Mouse (Mus musculus): ENCODE measurements around the gene AW822073. TPM values are rescaled to one million over a fixed set of nuclear protein-coding genes. Genes with fewer than 3 reads are reported as not detected.

The AW822073 gene
- polyA plus RNA-seq, 1 experiment from 2014 or later, result not detected

DNA sequence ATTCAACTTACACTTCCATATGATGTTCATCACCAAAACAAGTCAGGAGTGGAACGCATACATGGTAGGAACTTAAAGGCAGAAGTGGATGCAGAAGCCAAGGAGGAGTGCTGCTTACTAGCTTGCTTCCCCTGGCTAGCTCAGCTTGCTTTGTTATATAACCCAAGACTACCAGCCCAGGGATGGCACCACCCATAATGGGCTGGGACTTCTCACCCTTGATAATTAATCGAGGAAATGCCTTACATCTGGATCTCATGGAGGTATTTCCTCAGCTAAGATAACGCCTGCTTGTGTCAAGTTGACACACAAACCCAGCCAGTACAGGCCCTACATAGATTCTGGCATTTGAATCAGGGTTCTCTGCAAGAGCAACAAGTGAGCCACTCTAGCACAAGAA lies 7.4 kb downstream of the AW822073 start:
- Histone ChIP-seq H3K36me3 (no peaks in the 10 kb centered on the region), H3K27me3 (no peaks in the 10 kb centered on the region), H3K27ac (no peak overlapping the region), H3K4me3 (replicated peaks) (no peak overlapping the region), H3K9ac (no peak overlapping the region), H3K9me3 (replicated peaks) (0 out of 2 replicates have a peak, but pooled peaks cover 6% of the 10 kb centered on the region), H3K4me2 (no peak overlapping the region), H3K4me1 (replicated peaks) (no peaks in the 10 kb centered on the region)
- 59% methylated on average over 3 of the region's 3 CpGs for WGBS (ENCODE audit: insufficient replicate concordance)
- no peak for ATAC-seq (ENCODE audit: low read depth)
- no peak for DNase-seq

GRCm38 (mm10) chr10:58215353-58215752 lies 9.4 kb downstream of the AW822073 start:
- Histone ChIP-seq H3K9ac (no peak overlapping the region), H3K4me3 (replicated peaks) (no peak overlapping the region), H3K4me1 (replicated peaks) (no peaks in the 10 kb centered on the region), H3K4me2 (no peak overlapping the region), H3K27ac (no peak overlapping the region), H3K36me3 (no peaks in the 10 kb centered on the region), H3K27me3 (no peaks in the 10 kb centered on the region), H3K9me3 (replicated peaks) (no peaks in the 10 kb centered on the region)
- 58% methylated on average over 1 of the region's 1 CpGs for WGBS (ENCODE audit: insufficient replicate concordance)
- ATAC-seq (ENCODE audit: low read depth) (no peak), DNase-seq (no peak)

- H3K27ac ChIP-seq, result no peak overlapping the region
- no peaks in the 10 kb centered on the region for H3K9me3 ChIP-seq (replicated peaks)
- WGBS (ENCODE audit: insufficient replicate concordance), result 65% methylated on average over 5 of the region's 5 CpGs
- H3K27me3 ChIP-seq, result no peaks in the 10 kb centered on the region
- no peaks in the 10 kb centered on the region for H3K36me3 ChIP-seq
- H3K4me3 ChIP-seq (replicated peaks), result no peak overlapping the region
- no peaks in the 10 kb centered on the region for H3K4me1 ChIP-seq (replicated peaks)
- no peak overlapping the region for H3K4me2 ChIP-seq
- no peak for DNase-seq
- no peak for ATAC-seq (ENCODE audit: low read depth)
- no peak overlapping the region for H3K9ac ChIP-seq
Measured at GRCm38 (mm10) chr10:58214934-58215333, 9.8 kb downstream of the AW822073 start.

DNA sequence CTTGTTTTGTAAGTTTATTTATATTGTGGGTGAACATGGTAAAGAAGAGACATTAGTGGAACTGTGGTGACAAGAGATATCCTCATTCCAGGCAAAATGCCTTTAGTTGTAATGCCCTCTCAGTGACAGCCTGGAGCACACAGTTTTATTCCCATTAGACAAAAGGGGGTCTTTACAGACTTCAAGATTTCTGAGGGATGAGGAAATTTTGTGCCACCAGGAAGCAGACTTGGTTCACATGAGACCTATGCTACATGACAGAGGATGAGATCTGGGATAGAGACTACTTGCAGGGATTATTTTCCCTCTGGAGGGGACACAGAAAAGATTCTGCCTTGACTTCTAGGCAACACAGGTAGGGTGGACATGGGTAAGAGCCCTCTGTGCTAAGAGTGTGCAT lies 10.2 kb downstream of the AW822073 start:
- H3K4me1 ChIP-seq (replicated peaks), result no peaks in the 10 kb centered on the region
- no peaks in the 10 kb centered on the region for H3K9me3 ChIP-seq (replicated peaks)
- no peaks in the 10 kb centered on the region for H3K36me3 ChIP-seq
- no peak for ATAC-seq (ENCODE audit: low read depth)
- H3K27ac ChIP-seq, result no peak overlapping the region
- H3K27me3 ChIP-seq, result no peaks in the 10 kb centered on the region
- H3K4me3 ChIP-seq (replicated peaks), result no peak overlapping the region
- no peak for DNase-seq
- no peak overlapping the region for H3K9ac ChIP-seq
- no peak overlapping the region for H3K4me2 ChIP-seq

- DNase-seq, result no peak
- no peaks in the 10 kb centered on the region for H3K36me3 ChIP-seq
- no peak overlapping the region for H3K4me3 ChIP-seq (replicated peaks)
- no peak overlapping the region for H3K27ac ChIP-seq
- H3K4me1 ChIP-seq (replicated peaks), result no peaks in the 10 kb centered on the region
- no peak for ATAC-seq (ENCODE audit: low read depth)
- no peak overlapping the region for H3K9ac ChIP-seq
- H3K4me2 ChIP-seq, result no peak overlapping the region
- no peaks in the 10 kb centered on the region for H3K9me3 ChIP-seq (replicated peaks)
- no peaks in the 10 kb centered on the region for H3K27me3 ChIP-seq
- WGBS (ENCODE audit: insufficient replicate concordance), result 54% methylated on average over 7 of the region's 7 CpGs
Measured at GRCm38 (mm10) chr10:58212230-58212629, 12.5 kb downstream of the AW822073 start.

DNA sequence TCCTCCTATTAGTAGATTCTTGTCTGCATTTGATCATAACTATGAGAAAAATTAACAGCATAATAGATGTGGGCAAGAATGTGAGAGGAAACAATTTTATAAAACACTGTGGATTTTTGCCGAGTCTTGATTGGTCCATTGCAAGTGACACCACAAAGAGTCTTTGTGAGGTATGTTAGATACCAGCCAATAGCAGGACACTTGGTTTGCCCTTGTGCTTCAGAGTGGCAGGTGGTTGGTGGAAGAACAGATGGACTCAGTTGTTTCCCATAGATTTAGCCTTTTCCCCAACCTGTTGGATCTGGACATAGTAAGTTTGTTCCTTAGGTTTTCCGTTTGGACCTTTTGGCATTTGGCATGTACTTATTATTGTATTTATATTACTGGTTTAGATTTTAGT lies 13.5 kb downstream of the AW822073 start:
- H3K4me1 ChIP-seq (replicated peaks), result no peaks in the 10 kb centered on the region
- H3K9me3 ChIP-seq (replicated peaks), result no peaks in the 10 kb centered on the region
- H3K4me3 ChIP-seq (replicated peaks), result no peak overlapping the region
- no peak overlapping the region for H3K4me2 ChIP-seq
- no peaks in the 10 kb centered on the region for H3K36me3 ChIP-seq
- ATAC-seq (ENCODE audit: low read depth) (no peak), DNase-seq (no peak)
- H3K9ac ChIP-seq, result no peak overlapping the region
- H3K27ac ChIP-seq, result no peak overlapping the region
- WGBS (ENCODE audit: insufficient replicate concordance), result 62% methylated on average over 2 of the region's 2 CpGs
- no peaks in the 10 kb centered on the region for H3K27me3 ChIP-seq

GRCm38 (mm10) chr10:58210514-58210913 lies 14.2 kb downstream of the AW822073 start:
- Histone ChIP-seq H3K27ac (no peak overlapping the region), H3K27me3 (no peaks in the 10 kb centered on the region), H3K4me3 (replicated peaks) (no peak overlapping the region), H3K4me1 (replicated peaks) (no peaks in the 10 kb centered on the region), H3K4me2 (no peak overlapping the region), H3K9me3 (replicated peaks) (no peaks in the 10 kb centered on the region), H3K36me3 (no peaks in the 10 kb centered on the region), H3K9ac (no peak overlapping the region)
- ATAC-seq (ENCODE audit: low read depth) (no peak), DNase-seq (no peak)
- WGBS (ENCODE audit: insufficient replicate concordance), result 28% methylated on average over 1 of the region's 1 CpGs

DNA sequence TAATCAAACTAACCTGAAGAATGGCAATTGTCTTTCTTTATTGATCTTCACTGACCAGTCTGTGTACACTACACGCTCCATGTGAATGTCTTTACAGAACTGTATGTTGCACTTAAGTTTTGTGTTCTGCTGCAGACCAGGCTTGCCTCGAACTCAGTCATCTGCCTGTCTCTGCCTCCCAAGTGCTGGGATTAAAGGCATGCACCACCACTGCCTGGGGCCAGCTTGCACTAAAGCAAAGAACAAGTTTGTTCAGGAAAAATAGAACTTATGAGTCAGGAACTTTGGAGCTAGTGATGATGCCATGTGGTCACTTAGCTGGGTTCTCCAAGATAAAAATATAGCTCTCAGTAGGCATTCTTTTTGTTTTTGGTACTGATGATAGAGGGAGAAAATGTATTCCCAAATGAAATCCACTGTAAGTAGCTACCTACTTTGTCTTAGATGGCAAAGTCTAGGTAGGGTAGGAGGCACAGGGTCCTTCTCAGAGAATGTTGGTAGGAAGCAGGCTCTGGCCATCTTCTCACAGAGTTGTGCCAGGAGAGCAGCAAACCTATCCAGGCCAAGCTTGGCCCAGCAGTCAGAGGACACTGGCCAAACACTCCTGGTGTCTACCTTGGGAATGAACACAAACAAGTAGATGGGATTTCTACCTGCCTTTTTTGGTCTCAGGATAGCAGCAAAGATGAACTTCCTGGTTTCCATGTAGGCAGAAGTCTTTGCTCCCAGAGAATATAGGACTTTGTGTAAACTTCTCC lies 14.8 kb downstream of the AW822073 start:
- H3K27me3 ChIP-seq, result no peaks in the 10 kb centered on the region

DNA sequence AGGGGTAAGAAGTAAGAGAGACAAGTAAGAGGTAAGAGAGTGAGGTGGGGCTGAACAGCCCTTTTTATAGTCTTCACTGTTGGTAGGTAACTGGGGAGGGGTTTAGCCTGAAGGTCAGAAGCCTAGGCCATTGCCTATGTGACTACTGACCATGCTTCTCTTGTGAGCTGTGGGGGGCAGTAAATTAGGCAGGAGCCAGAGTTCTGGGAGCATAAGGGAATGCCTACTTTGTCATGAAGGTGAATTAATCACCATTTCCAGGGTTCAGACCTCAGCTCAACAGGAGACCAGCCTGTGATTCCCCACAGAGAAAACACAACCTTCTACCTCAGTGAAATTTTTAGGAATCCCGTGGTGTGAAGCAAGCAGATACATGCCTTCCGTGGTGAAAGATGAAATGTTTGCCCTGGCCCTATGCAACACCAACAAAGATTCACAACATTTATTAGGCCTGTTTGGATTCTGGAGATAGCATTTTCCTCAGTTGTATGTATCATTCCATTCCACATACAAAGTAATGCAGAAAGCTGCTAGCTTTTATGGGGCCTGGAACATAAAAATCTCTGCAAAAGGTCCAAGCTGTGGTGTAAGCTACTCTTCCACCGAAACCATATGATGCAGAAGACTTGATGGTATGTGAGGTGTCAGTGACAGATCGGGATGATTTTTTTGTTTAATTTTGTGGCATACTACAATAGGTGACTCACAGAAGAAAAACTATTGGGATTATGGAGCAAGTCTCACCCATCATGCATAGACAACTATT lies 17.9 kb downstream of the AW822073 start:
- Histone ChIP-seq H3K9ac (no peak overlapping the region), H3K9me3 (replicated peaks) (no peaks in the 10 kb centered on the region), H3K4me2 (no peak overlapping the region), H3K4me3 (replicated peaks) (no peak overlapping the region), H3K4me1 (replicated peaks) (no peaks in the 10 kb centered on the region), H3K36me3 (no peaks in the 10 kb centered on the region), H3K27me3 (no peaks in the 10 kb centered on the region), H3K27ac (no peak overlapping the region)
- no peak for DNase-seq
- 61% methylated on average over 4 of the region's 4 CpGs for WGBS (ENCODE audit: insufficient replicate concordance)
- no peak for ATAC-seq (ENCODE audit: low read depth)

More for the DNA sequence above, 14.8 kb downstream of the AW822073 start:
- DNase-seq (no peak), ATAC-seq (ENCODE audit: low read depth) (no peak)
- Histone ChIP-seq H3K9ac (no peak overlapping the region), H3K4me2 (no peak overlapping the region), H3K27ac (no peak overlapping the region), H3K4me1 (replicated peaks) (no peaks in the 10 kb centered on the region), H3K4me3 (replicated peaks) (no peak overlapping the region), H3K36me3 (no peaks in the 10 kb centered on the region), H3K9me3 (replicated peaks) (no peaks in the 10 kb centered on the region)
- WGBS (ENCODE audit: insufficient replicate concordance), result 44% methylated on average over 2 of the region's 2 CpGs

- DNase-seq, result no peak
- Histone ChIP-seq H3K36me3 (no peaks in the 10 kb centered on the region), H3K27me3 (no peaks in the 10 kb centered on the region), H3K4me3 (replicated peaks) (no peak overlapping the region), H3K4me2 (no peak overlapping the region), H3K9me3 (replicated peaks) (no peaks in the 10 kb centered on the region), H3K4me1 (replicated peaks) (no peaks in the 10 kb centered on the region), H3K27ac (no peak overlapping the region), H3K9ac (no peak overlapping the region)
- 25% methylated on average over 1 of the region's 1 CpGs for WGBS (ENCODE audit: insufficient replicate concordance)
- no peak for ATAC-seq (ENCODE audit: low read depth)
Measured at GRCm38 (mm10) chr10:58205986-58206385, 18.7 kb downstream of the AW822073 start.
